Mouse (Mus musculus) testis, adult 2 months (tissue): Measurements from ENCODE around the gene Slc39a1. TPM values are rescaled to one million over a fixed set of nuclear protein-coding genes. Genes with fewer than 3 reads are reported as not detected.

Experiments
- H3K27ac ChIP-seq: fragments of 200-500 bp; 2 replicates; pipeline ENCODE4 v1.5.1; 2012; ENCODE audit warnings: low read depth, low read length; ENCODE audit not compliant: control insufficient read depth, insufficient read depth
- H3K27me3 ChIP-seq: fragments of 200-500 bp; 2 replicates; pipeline ENCODE4 v1.6.1; 2012; ENCODE audit warnings: mild to moderate bottlenecking, low read length, moderate library complexity; ENCODE audit not compliant: control insufficient read depth, insufficient read depth
- H3K36me3 ChIP-seq: fragments of 200-500 bp; 2 replicates; pipeline ENCODE4 v1.6.1; 2012; ENCODE audit warnings: mild to moderate bottlenecking, low read length; ENCODE audit not compliant: control insufficient read depth, insufficient read depth
- H3K4me1 ChIP-seq: fragments of 200-500 bp; 2 replicates; pipeline ENCODE4 v1.6.1; 2012; ENCODE audit warnings: low read length; ENCODE audit not compliant: control insufficient read depth, insufficient read depth
- H3K4me3 ChIP-seq: fragments of 200-500 bp; 2 replicates; pipeline ENCODE4 v1.5.1; 2012; ENCODE audit warnings: low read depth, mild to moderate bottlenecking, low read length, moderate library complexity, mixed read lengths; ENCODE audit not compliant: control insufficient read depth
- CTCF ChIP-seq: fragments of 200-500 bp; IDR thresholded peaks from 2 replicates; pipeline ENCODE4 v1.5.1; 2012; ENCODE audit warnings: low read depth, mild to moderate bottlenecking, inconsistent platforms, low read length, moderate library complexity; ENCODE audit not compliant: control insufficient read depth, insufficient read depth, insufficient replicate concordance
- POLR2A ChIP-seq: fragments of 200-500 bp; IDR thresholded peaks from 2 replicates; pipeline ENCODE4 v1.6.1; 2012; ENCODE audit warnings: low read depth, mild to moderate bottlenecking, inconsistent platforms, low read length, moderate library complexity; ENCODE audit not compliant: control insufficient read depth
- polyA plus RNA-seq: library from polyadenylated mRNA; depleted of rRNA; stranded (reverse); fragments of >200 nt; gene quantifications from 2 replicates; pipeline ENCODE4 v1.2.3, GENCODE M21; 2012

The Slc39a1 gene
- polyA plus RNA-seq, 1 experiment = 27.4 TPM

- Histone ChIP-seq H3K27me3 (no peaks in the 10 kb centered on the region), H3K36me3 (peaks cover 3% of the 10 kb centered on the region), H3K27ac (no peak overlapping the region), H3K4me1 (peaks cover 15% of the 10 kb centered on the region), H3K4me3 (no peak overlapping the region)
- TF ChIP-seq CTCF (no peak), POLR2A (no peak)
These were observed 15.3 kb downstream of the Slc39a1 start for GRCm38 (mm10) chr3:90263121-90263771.

GRCm38 (mm10) chr3:90264687-90265033, 16.7 kb downstream of the Slc39a1 start:
- TF ChIP-seq CTCF (no peak), POLR2A (no peak)
- H3K27ac ChIP-seq = peak overlapping the region; percentile 68; the same call in 1 of the 2 replicates
- no peaks in the 10 kb centered on the region for H3K27me3 ChIP-seq
- H3K4me3 ChIP-seq = peak overlapping the region; percentile 95
- peaks cover 16% of the 10 kb centered on the region for H3K4me1 ChIP-seq
- H3K36me3 ChIP-seq = peaks cover under 1% of the 10 kb centered on the region; the same call in 1 of the 2 replicates

GRCm38 (mm10) chr3:90265034-90265931, 17.3 kb downstream of the Slc39a1 start, which contains the start of gene Dennd4b:
TSS of gene Dennd4b (plus strand) at chr3:90265185.
- H3K36me3 ChIP-seq = no peaks in the 10 kb centered on the region; the same call in 1 of the 2 replicates
- peak within 1 kb of the TSS; percentile 95 for H3K4me3 ChIP-seq
- no peaks in the 10 kb centered on the region for H3K27me3 ChIP-seq
- H3K27ac ChIP-seq = peak within 1 kb of the TSS; percentile 77
- H3K4me1 ChIP-seq = peaks cover 16% of the 10 kb centered on the region
- TF ChIP-seq CTCF (peak; percentile 84), POLR2A (peak; percentile 49)

GRCm38 (mm10) chr3:90265932-90266741, 18.2 kb downstream of the Slc39a1 start:
- TF ChIP-seq POLR2A (no peak), CTCF (no peak)
- H3K27me3 ChIP-seq = no peaks in the 10 kb centered on the region
- H3K27ac ChIP-seq = peak overlapping the region; percentile 72
- peak overlapping the region; percentile 95 for H3K4me3 ChIP-seq
- H3K4me1 ChIP-seq = peaks cover 18% of the 10 kb centered on the region
- H3K36me3 ChIP-seq = no peaks in the 10 kb centered on the region; the same call in 1 of the 2 replicates

- Histone ChIP-seq H3K4me1 (peaks cover 18% of the 10 kb centered on the region), H3K4me3 (peak overlapping the region; percentile 95), H3K27me3 (no peaks in the 10 kb centered on the region), H3K36me3 (no peaks in the 10 kb centered on the region; the same call in 1 of the 2 replicates), H3K27ac (no peak overlapping the region)
- TF ChIP-seq POLR2A (no peak; the same call in 1 of the 2 replicates), CTCF (no peak)
These were observed 19.2 kb downstream of the Slc39a1 start for GRCm38 (mm10) chr3:90266901-90267775.

- TF ChIP-seq POLR2A (no peak), CTCF (no peak)
- H3K27ac ChIP-seq = no peak overlapping the region
- peak overlapping the region; percentile 84 for H3K4me3 ChIP-seq
- H3K4me1 ChIP-seq = peaks cover 18% of the 10 kb centered on the region
- H3K27me3 ChIP-seq = no peaks in the 10 kb centered on the region
- H3K36me3 ChIP-seq = no peaks in the 10 kb centered on the region
These were observed 20.2 kb downstream of the Slc39a1 start for GRCm38 (mm10) chr3:90268190-90268589.
